Mouse (Mus musculus) spleen, adult 18-20 months (tissue): ENCODE results near the gene Bspry.

Experiments
- DNase-seq, 2 experiments: peaks; one replicate each; pipeline ENCODE4 v3.0.0; 2022; ENCODE audit warnings: mixed read lengths in 2 of 2

Bspry gene

DNA sequence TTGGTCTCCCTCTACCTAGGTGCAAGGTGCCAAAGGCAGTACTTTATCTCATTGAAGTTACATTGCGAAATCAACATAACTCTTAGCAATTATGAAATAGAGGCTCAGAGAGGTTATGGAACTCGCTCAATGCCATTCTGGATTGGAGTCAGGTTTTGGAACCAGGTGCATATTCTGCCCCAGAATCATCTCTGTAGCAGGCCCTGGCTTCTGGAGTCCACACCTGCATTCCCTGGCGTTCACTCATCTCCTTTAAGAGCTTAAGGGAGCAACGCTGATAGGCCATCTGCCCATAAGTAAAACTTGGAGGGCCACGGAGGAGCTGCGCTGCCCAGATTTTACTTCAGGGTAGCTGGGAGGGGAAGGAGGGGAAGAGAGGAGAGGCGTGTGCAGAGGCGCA, 37.2 kb downstream of the Bspry start:
- DNase-seq: no peak

DNA sequence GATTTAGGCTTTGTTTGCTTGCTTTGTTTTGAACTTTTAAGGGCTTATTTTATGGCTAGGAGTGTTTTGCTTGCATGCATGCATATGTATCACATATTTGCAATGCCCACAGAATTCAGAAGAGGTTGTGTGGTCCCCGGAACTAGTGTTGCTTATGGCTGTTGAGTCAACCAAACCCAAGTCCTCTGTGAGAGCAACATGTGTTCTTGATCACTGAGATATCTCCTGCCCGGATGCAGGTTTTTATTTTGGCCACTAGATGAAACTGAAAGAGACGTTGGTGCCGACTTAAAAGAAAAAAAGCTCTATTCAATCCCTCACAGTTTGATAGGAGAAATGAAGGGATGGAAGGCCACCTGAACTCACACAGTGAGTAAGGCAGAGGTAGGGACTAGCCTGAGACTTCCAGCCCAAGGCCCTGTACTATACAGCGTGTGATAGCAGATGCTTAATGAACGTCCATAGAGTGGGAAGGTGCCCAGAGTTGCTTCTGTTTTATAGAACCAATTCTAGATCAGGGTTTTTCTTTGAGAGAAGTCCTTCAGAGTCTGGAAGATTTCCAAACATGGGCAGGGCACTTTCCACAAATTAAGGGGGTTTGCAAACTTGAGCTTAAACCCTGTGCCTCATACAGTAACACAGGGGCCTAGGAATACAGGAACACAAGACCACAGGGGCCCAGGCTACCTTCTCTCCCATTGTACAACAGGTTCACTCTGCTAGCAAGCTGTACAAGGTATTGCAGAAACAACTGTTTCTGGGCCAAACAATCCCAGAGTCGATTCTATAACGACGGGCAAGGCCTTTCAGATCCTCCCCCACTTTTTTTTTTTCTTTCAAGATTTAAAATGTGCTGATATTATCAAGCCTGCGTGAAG, 37.9 kb downstream of the Bspry start:
- DNase-seq: no peak

DNA sequence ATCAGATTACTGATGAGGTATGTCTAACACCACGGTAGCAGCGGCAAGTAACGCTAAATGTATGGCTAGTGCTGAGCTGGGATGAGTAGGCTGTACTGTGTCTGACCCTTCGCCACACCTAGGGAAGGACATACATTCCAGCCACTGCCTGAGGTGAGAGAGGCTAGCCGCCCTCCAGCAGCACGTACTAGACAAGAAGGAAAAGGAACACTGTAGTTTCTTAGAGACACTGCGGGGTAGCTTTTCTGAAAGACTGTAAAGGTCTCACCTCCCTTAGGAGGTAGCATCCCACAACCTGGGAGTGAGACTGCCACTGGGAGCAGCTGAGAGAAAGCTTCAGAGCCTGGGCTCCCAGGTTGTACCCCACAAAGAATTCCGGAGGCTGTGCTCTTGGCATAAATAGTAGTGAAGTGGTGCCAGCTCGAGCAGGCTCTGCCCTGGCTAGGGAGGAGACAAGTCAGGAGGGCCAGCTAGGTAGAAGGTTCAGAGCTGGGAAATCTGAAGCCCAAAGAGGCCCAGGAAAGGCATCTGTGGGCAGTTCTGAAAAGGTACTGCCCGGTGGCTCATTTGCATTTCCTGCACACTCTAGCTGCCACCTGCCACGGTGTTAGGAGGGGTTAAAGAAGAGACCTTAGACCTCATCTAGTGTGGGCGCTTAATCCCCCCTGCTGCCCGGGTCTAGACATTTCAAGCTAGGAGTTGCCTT, 38.7 kb downstream of the Bspry start:
- peak in 1 of 2 experiments; percentile 29 for DNase-seq

DNA sequence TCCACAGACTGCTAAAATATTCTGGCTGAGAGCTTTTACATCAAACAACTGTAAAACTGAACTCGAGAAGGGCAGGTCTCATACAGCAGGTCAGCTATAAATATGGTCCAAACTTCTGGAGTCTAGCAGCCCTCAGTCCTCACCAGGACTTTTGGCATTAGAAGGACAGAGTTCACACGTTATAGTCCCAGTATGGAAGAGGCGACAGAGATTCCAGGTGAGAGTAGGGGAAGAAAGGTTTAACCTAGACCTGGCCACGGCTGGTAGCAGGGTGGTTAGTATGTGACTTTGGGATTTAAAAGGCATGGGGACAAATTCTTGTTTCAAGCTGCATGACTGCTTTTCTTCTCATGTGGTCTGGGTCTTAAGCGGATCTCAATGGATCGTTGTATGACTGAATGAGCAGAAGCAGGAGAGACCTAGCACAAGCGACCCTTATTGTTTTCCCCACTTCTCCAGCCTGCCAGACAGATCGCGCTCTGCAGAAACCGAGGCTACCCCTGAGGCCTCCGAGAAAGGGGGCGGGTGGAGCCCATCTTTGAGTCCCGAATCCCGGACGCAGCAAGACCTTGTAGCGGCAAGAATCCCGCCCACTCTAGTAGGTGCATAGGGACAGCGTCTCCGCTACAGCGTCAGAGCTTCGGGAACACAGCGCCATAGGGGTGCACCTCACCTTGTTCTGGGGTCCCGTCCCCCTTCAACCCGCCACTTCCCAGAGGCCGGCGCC, 39.4 kb downstream of the Bspry start:
- no peak for DNase-seq

DNA sequence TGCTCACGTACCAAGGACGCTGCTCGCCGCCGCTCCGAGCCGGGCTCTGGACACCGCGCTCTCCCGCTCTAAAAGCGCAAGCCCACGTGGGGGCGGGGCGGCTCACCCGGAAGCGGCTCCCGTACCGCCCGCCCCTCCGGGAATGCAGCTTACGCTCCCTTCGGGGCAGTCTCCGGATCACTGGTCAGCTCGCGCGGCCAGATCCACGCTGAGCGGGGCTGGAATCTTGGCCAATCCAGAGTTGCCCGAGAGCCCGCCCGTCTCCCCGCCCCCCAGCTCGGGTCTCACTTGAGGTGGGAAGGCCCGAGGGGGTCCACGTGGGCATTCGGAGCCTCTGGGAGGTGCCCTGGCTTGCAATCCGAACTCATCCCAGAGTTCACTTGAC, 40.0 kb downstream of the Bspry start, which contains the start of gene Alad:
Gene Alad (minus strand): TSS at position 70 of the 385 bp plus-strand sequence.
- DNase-seq: peak; percentile 66 to 82

DNA sequence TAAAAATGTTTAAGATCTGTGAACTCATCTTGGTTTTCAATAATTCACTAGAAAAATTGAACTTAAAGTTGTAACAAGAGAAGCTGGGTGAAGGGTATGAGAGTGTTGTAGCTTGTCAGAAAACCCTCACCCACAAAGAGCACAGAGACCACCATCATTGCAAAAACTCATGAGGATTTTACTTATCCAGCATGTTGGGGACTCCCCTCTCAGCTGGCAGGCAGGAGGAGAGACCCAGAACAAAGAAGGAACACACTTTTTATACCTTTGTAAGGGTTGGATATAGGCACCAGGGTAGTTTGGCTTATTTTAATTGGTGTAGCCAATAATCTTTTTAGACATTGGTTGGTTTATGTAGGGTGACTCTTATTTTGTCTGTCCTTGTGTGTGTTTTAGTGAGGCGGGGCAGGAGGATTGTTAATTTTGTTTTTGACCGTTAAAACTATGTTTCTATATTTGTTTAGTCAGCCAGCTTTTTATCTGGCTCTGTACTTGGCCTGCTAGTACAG, 41.1 kb downstream of the Bspry start:
- no peak for DNase-seq

DNA sequence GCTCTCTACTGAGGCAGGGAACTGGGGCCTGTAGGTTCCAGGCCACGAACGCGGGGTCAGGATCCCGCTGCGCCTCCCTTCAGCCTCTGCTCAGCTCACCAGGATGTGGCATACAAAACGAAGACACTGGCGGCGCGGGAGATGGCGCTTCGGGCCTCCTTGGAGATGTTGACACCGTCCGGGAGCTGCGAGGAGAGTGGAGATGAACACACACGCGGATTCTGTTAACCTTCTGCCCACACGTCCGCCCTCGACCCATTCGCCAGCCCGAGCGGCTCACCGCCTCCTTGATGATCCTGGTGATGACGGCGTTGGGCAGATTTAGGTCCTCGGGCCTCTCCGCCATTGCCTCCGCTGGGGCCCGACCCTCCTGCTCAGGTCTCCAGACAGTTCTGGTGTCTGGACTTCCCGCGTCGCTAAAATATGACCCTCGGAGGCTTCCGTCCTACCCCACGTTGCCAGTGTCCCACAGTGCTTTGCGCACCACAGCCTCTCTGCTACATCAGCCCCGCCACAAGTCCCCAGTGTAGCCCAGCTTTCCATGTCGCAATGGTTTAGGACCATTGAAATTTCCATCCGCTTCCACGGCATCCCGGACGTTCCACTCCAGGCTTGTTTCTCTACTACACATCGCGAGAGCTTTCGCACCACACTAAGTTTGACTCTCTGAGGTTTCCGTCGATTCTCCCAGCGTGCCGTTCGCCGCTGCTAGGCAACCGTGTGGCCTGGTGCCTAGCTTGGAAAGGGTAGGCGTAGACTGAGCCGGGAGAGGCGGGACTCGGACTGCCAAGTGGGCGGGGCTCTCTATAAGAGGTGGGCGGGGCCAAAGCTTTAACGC, 45.0 kb downstream of the Bspry start, which contains the start of the genes Pole3 and 4933430I17Rik:
Gene Pole3 (minus strand): TSS at position 418 of the 838 bp plus-strand sequence.
Gene 4933430I17Rik (plus strand): TSS at position 719 of the 838 bp plus-strand sequence.
- DNase-seq: peak; percentile 90 to 91

DNA sequence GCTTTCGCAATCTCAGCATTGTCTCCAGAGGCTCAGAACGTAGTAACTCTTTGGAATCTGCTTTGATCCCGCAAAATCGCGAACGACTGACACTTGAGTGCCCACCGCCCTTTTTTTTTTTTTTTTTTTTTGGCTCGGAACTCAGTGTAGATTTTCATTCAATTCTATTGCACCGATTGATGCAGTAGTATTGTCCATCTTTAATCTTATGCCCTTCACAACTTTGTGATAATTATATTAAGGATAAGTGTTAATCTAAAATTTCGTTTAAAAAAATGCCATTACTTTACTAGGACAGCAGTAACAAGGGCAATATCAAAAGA, 45.6 kb downstream of the Bspry start:
- no peak for DNase-seq

DNA sequence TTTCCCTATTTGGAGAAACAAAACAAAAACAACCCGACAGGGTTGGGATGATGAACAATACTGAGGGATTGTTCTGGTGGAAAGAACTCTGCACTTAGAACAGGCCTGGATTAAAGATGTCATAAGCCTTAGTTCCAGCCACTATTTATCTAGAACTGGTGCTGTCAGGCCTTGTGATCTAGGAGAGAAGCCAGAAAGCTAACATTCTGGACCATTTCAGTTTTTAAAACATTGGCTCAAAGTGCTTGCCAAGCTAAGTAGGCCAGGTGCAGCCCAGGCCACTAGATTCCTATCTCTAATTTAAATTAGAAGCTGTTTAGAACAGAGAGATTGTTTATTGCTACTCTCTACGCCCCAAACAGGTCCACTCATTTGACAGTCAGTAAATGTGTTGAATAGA, 46.4 kb downstream of the Bspry start:
- no peak for DNase-seq

DNA sequence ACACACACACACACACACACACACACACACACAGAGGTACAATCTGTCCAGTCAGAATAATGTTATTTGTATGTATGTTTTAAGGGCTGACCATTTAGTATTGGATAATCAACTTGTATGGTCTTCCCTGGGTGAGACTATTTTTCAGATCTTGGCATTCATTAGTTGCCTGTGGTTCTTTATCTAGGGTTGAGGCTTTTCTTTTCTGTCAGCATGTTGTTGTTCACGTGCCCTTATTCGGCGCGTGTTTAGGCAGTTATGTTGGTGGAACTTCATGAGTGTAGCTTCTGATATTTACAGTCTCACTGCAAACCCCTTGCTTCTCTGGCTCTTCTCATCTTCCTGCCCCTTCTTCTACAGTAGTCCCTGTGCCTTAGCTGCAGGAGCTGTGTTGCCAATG, 47.8 kb downstream of the Bspry start:
- no peak for DNase-seq

DNA sequence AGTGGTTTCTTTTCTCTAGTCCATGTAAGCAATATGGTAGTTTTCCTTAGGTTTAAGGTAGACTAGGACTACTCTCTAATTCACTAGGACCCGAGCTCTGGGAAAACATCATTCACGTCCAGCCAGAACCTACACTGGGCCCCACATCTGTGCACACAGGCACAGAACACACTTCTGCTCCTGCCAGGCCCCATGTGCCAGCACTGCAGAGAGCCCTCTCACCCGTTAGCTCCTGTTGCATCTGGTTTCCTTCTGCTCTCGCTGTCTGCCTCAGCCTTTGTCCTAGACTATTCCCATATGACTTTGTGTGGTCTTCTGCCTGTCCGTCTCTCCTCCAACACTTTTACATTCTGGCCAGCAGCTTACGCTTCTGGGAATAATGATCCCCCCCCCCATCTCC, 53.9 kb downstream of the Bspry start:
- DNase-seq: no peak

DNA sequence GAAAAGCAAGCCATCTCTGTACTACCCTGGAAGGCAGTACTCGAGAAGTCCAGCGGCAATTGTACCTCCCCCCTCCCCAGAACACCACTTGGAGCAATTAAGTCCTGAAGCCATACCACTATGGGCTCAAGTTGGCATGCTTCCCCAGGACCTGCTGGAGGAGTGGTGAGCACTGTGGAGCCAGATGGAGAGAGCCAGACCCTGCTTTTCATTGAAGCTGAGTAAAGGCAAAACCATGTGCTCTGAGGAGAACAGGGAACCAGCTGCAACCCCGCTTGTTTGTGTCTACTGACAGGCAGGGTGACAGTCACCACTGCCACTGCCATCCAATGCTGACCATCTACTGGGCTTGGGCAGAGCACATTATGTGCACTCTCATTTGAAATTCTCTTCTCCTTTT, 61.9 kb downstream of the Bspry start:
- DNase-seq: no peak

DNA sequence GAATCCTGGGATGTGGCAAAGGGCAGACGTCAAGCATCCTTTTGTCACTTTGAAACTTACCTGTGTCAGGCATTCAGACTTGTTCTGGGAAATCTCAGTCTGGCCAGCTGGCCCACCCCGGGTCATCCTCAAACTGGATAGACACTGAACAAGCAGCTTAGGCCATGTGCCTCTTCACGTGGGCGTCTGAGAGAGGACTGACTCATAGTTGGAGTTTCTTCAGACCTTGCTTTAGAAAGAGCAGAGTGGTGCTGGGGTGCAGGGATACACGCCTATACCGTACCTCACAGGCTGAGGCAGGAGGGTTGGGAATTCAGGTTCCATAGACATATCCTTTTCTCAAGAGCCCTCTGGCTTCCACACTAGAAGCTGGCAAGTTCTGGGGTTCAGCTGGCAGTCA, 63.9 kb downstream of the Bspry start:
- DNase-seq: no peak

DNA sequence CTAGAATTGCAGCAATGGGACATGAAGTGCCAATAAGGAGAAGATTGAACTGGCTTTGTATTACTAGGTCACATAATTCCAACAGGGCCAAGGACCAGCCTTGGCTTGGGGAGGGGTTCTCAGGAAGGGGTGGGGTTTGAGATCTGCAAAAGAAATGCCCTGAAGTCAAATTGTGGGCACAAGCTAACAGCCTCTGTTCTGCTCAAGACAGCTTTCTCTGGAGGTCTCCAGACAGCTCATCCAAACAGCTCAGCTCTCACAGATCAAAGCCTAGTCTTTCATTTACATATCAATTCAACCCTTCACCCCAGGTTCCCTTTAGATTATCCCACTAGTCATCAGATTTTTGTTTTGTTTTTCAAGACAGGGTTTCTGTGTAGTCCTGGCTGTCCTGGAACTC, 64.9 kb downstream of the Bspry start:
- no peak for DNase-seq
